Mouse (Mus musculus) olfactory bulb, adult 2 months (tissue): Measurements from ENCODE around the gene Lrrc38. TPM values are rescaled to one million over a fixed set of nuclear protein-coding genes. Genes with fewer than 3 reads are reported as not detected.

ENCODE experiments used
- H3K27ac ChIP-seq: fragments of 200-500 bp; 2 replicates; pipeline ENCODE4 v1.5.1; 2012; ENCODE audit warnings: low read depth, low read length; ENCODE audit not compliant: insufficient read depth
- H3K4me1 ChIP-seq: fragments of 200-500 bp; 2 replicates; pipeline ENCODE4 v1.6.1; 2012; ENCODE audit warnings: low read length; ENCODE audit not compliant: control insufficient read depth, insufficient read depth
- H3K4me3 ChIP-seq: fragments of 200-500 bp; 2 replicates; pipeline ENCODE4 v1.5.1; 2012; ENCODE audit warnings: mild to moderate bottlenecking, low read depth, low read length, moderate library complexity; ENCODE audit not compliant: insufficient read depth
- CTCF ChIP-seq: fragments of 200-500 bp; IDR thresholded peaks from 2 replicates; pipeline ENCODE4 v1.5.1; 2012; ENCODE audit warnings: low read depth, mild to moderate bottlenecking, low read length, moderate library complexity; ENCODE audit not compliant: insufficient read depth
- POLR2A ChIP-seq: fragments of 200-500 bp; IDR thresholded peaks from 2 replicates; pipeline ENCODE4 v1.6.1; 2012; ENCODE audit warnings: mild to moderate bottlenecking, low read depth, low read length, moderate library complexity; ENCODE audit not compliant: insufficient read depth
- WGBS: fragments of 180-500 bp; shearing (Covaris S2); methylation state at CpG from one replicate; pipeline ENCODE4 v1.1.7; 2018; 5-methylcytosine and 5-hydroxymethylcytosine counted together
- polyA plus RNA-seq: library from polyadenylated mRNA; stranded (reverse); fragments of >200 nt; gene quantifications from 2 replicates; pipeline ENCODE4 v1.2.4, GENCODE M21; 2012; ENCODE audit warnings: low replicate concordance; ENCODE audit not compliant: missing spikeins, insufficient read depth, insufficient read length

Gene Lrrc38
- polyA plus RNA-seq: not detected in 2 replicates

- WGBS: 3% methylated on average over 19 of the region's 19 CpGs
- TF ChIP-seq POLR2A: no peak
- TF ChIP-seq CTCF: no peak
- H3K4me1 ChIP-seq: peaks cover 17% of the 10 kb centered on the region
- H3K4me3 ChIP-seq: peak within 1 kb of the TSS; percentile 42
- H3K27ac ChIP-seq: no peak within 1 kb of the TSS
Measured at GRCm38 (mm10) chr4:143349484-143349906, at the start of gene Lrrc38. Lrrc38 (plus strand) TSS chr4:143349757.

DNA sequence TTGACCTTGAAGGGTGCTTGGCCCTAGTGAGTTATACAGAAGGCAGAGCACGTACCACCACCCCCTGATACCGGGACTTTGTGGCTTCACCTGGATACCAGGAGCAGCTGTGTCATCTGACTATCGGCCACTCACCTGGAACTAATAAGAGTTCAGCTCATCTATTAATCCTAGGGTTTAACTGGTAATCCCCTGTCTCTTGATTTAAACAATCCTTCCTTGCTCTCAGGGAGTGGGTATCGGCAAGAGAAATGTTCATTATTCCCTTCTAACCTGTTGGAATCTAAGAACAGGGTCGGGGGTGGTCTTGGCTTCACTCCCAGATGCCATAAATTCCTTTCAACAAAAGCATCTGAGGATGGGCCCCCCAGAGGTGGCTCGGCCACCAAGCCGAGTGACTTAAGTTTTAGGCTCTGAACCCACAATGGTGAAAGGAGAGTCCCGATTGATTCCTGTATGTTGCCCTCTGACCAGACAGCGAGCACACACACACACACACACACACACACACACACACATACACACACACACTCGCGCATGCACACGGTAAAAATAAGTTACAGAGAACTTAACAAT is 49.4 kb upstream of the Lrrc38 start:
- Histone ChIP-seq H3K27ac (no peak overlapping the region), H3K4me3 (no peak overlapping the region), H3K4me1 (peaks cover 8% of the 10 kb centered on the region)
- TF ChIP-seq CTCF: no peak
- 51% methylated on average over 12 of the region's 12 CpGs for WGBS

DNA sequence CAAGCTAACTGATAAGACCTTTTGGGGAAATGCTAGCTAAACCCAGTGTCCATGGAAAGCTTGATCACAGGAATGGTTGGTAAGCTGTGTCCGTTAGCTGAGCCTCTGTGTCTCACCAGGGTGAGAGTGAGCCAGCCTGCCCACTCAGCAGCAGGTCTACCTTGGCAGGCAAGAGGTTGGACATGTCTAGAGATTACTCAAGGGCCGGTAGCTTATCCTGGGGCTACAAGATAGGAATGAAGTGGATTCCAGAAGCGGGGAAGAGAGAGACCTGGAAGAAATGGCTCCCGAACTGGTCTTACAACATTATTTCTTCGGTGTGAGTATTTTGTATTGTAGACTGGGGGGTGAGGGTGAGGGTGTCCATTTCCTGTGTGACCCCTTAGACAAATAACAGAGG is 48.5 kb upstream of the Lrrc38 start:
- TF ChIP-seq CTCF (no peak), POLR2A (no peak)
- no peak overlapping the region for H3K4me3 ChIP-seq
- 90% methylated on average over 5 of the region's 5 CpGs for WGBS
- H3K27ac ChIP-seq: no peak overlapping the region
- H3K4me1 ChIP-seq: peaks cover 8% of the 10 kb centered on the region

- H3K27ac ChIP-seq: no peak overlapping the region
- peaks cover 8% of the 10 kb centered on the region for H3K4me1 ChIP-seq
- 68% methylated on average over 4 of the region's 4 CpGs for WGBS
- H3K4me3 ChIP-seq: no peak overlapping the region
- TF ChIP-seq CTCF: no peak
- no peak for TF ChIP-seq POLR2A
Measured at GRCm38 (mm10) chr4:143301875-143302274, 47.7 kb upstream of the Lrrc38 start.

- Histone ChIP-seq H3K4me3 (no peak overlapping the region), H3K27ac (no peak overlapping the region), H3K4me1 (peaks cover 8% of the 10 kb centered on the region)
- WGBS: 65% methylated on average over 11 of the region's 11 CpGs
- TF ChIP-seq POLR2A: no peak
- no peak for TF ChIP-seq CTCF
Measured at GRCm38 (mm10) chr4:143302279-143302890, 47.2 kb upstream of the Lrrc38 start.

DNA sequence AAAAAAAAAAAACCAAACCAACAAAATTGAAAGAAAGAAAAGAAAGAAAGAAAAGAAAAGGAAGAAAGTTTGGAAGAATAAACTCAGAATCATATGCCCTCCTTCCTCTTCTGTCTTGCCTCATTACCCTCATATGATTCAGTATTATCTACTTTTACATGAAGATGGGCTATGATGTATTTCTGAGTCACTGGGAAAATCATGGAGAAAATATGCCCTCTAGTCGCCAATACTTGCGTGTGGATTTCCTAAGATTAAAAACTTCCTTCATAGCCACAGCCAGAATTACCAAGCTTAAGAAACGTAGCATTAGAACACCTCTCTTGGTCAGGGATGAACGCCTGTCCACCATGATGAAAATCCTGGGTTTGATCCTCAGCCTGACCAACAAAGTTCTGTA is 44.5 kb upstream of the Lrrc38 start:
- Histone ChIP-seq H3K27ac (no peak overlapping the region), H3K4me3 (no peak overlapping the region), H3K4me1 (no peaks in the 10 kb centered on the region)
- WGBS: 93% methylated on average over 4 of the region's 4 CpGs
- no peak for TF ChIP-seq POLR2A
- no peak for TF ChIP-seq CTCF

- Histone ChIP-seq H3K27ac (no peak overlapping the region), H3K4me1 (no peaks in the 10 kb centered on the region), H3K4me3 (no peak overlapping the region)
- 54% methylated on average over 5 of the region's 5 CpGs for WGBS
- TF ChIP-seq POLR2A (no peak), CTCF (no peak)
Measured at GRCm38 (mm10) chr4:143305987-143306772, 43.4 kb upstream of the Lrrc38 start.

DNA sequence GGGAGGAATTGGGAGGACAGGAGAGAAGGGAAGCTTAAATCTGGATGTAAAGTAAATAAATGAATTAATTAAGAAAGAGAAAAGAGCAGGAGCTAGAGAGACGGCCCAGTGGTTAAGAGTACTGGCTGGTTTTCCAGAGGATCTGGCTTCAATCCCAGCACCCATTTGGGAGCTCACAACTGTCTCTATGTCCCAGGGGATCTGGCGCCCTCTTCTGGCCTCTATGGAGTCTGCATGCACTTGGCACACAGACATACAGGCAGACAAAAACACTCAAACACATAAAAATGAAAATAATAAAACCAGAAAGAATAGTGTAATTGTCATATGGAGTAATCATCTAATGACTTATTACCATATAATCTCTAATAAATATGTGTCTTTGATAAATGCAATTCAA is 38.2 kb upstream of the Lrrc38 start:
- H3K4me1 ChIP-seq: no peaks in the 10 kb centered on the region
- TF ChIP-seq CTCF (no peak), POLR2A (no peak)
- WGBS: 36% methylated on average over 2 of the region's 2 CpGs
- H3K27ac ChIP-seq: no peak overlapping the region
- H3K4me3 ChIP-seq: no peak overlapping the region

- Histone ChIP-seq H3K27ac (no peak overlapping the region), H3K4me1 (no peaks in the 10 kb centered on the region), H3K4me3 (no peak overlapping the region)
- 86% methylated on average over 6 of the region's 6 CpGs for WGBS
- no peak for TF ChIP-seq POLR2A
- no peak for TF ChIP-seq CTCF
Measured at GRCm38 (mm10) chr4:143313299-143313698, 36.3 kb upstream of the Lrrc38 start.
